Mouse (Mus musculus) lung, adult 2 months (tissue): ENCODE measurements around the gene Cabin1.

Experiments used
- CTCF ChIP-seq: fragments of 200-500 bp; IDR thresholded peaks from 2 replicates; pipeline ENCODE4 v1.5.1; 2011; ENCODE audit warnings: mild to moderate bottlenecking, low read length, control low read depth; ENCODE audit not compliant: insufficient read depth
- POLR2A ChIP-seq: fragments of 200-500 bp; IDR thresholded peaks from 2 replicates; pipeline ENCODE4 v1.6.1; 2011; ENCODE audit warnings: low read depth, mild to moderate bottlenecking, control low read depth, low read length, borderline replicate concordance; ENCODE audit errors: extremely low read depth

- TF ChIP-seq CTCF (peak; percentile 41), POLR2A (no peak)
These were observed 60.6 kb downstream of the Cabin1 start for GRCm38 (mm10) chr10:75703504-75703903.
